ENCODE assay signal across 8 mouse cellular contexts in genomic region chr10:80398719-80399190, GRCm38 (mm10). TPM values are rescaled to one million over a fixed set of nuclear protein-coding genes. Genes with fewer than 3 reads are reported as not detected.
DNase-seq lines count a peak whose midpoint lies in the region; ATAC-seq lines count a peak whose summit lies in the region.

No protein-coding gene starts in this region.

- peak overlapping the region; percentile 72 for H3K4me3 ChIP-seq in intestine, embryonic 14.5 days (ENCODE audit: low read depth, low read length)

- peak overlapping the region; percentile 88 for H3K4me2 ChIP-seq in intestine, embryonic 14.5 days (ENCODE audit: low read length)

- peaks cover 21% of the 10 kb centered on the region for H3K4me1 ChIP-seq in intestine, embryonic 14.5 days (replicated peaks; ENCODE audit: control insufficient read depth, insufficient read depth, low read length)

- no peaks in the 10 kb centered on the region for H3K9me3 ChIP-seq in intestine, embryonic 14.5 days (ENCODE audit: control insufficient read depth, low read length)

- H3K36me3 ChIP-seq in intestine, embryonic 14.5 days (ENCODE audit: control insufficient read depth, insufficient read depth, low read length): peaks cover 52% of the 10 kb centered on the region

- DNase-seq in adipocyte (ENCODE audit: low spot score): peak; percentile 98
- peak; percentile 100 for DNase-seq in embryo, embryonic 10 days (ENCODE audit: low spot score)
- DNase-seq in gastrocnemius, postnatal 14 days: peak; percentile 98
- peak; percentile 94 for DNase-seq in intestine, embryonic 14.5 days (ENCODE audit: low spot score)
- DNase-seq in left cerebral cortex, postnatal 14 days (ENCODE audit: low spot score in 2 of 2): peak; percentile 98 to 99
- DNase-seq in mesoderm, embryonic 11.5 days (ENCODE audit: low read depth, low spot score): peak; percentile 100
- DNase-seq in right cerebral cortex, postnatal 36 days (ENCODE audit: low spot score in 2 of 2): peak; percentile 96 to 97
- DNase-seq in yolk sac, embryonic 10.5 days (ENCODE audit: low spot score): peak; percentile 98

- under 1% methylated on average over 57 of the region's 59 CpGs for WGBS in intestine, embryonic 14.5 days

- ATAC-seq in intestine, embryonic 14.5 days (replicated peaks; ENCODE audit: low FRiP score, low TSS enrichment, low read depth): peak; percentile 80

- peak overlapping the region; percentile 99 for H3K27ac ChIP-seq in intestine, embryonic 14.5 days (ENCODE audit: low read depth)

- no peaks in the 10 kb centered on the region for H3K27me3 ChIP-seq in intestine, embryonic 14.5 days (replicated peaks; ENCODE audit: control insufficient read depth, insufficient read depth, low read length)

- peak overlapping the region; percentile 96 for H3K9ac ChIP-seq in intestine, embryonic 14.5 days (ENCODE audit: low read length)

- intact Hi-C loops in gastrocnemius, postnatal 14 days (cut with DNase I; ENCODE audit: low total_unique reads): no loop called here
- intact Hi-C loops in left cerebral cortex, postnatal 14 days (cut with DNase I): no loop called here

RNA-seq across cellular contexts. Expression of gene Mbd3, which starts 0.6 kb away (rescaled TPM):
- 100 to 1,000 TPM in 1 of 2 experiments, 10 to 100 TPM in 1; 81.0 to 102 TPM for total RNA-seq in gastrocnemius, postnatal 14 days (2021)
- polyA plus RNA-seq in intestine, embryonic 14.5 days (2014; fragmentation: Nextera tagmentation; extraction: Ambion mirVana): 203 and 206 TPM in 2 replicates
- 100 to 1,000 TPM; 122 to 134 TPM for total RNA-seq in left cerebral cortex, postnatal 14 days (2021)

RNA-seq across cellular contexts. Expression of gene Uqcr11, which starts 7.9 kb away (rescaled TPM):
- 100 to 1,000 TPM; 793 to 884 TPM for total RNA-seq in gastrocnemius, postnatal 14 days (2021)
- 941 and 1,108 TPM in 2 replicates for polyA plus RNA-seq in intestine, embryonic 14.5 days (2014; fragmentation: Nextera tagmentation; extraction: Ambion mirVana)
- total RNA-seq in left cerebral cortex, postnatal 14 days (2021): 100 to 1,000 TPM; 587 to 604 TPM

RNA-seq across cellular contexts. Expression of gene Mex3d, which starts 11.3 kb away (rescaled TPM):
- total RNA-seq in gastrocnemius, postnatal 14 days (2021): 1 to 10 TPM; 5.2 to 6.0 TPM
- polyA plus RNA-seq in intestine, embryonic 14.5 days (2014; fragmentation: Nextera tagmentation; extraction: Ambion mirVana): 5.3 and 6.7 TPM in 2 replicates
- total RNA-seq in left cerebral cortex, postnatal 14 days (2021): 10 to 100 TPM; 19.9 to 24.1 TPM

RNA-seq across cellular contexts. Expression of gene Tcf3, which starts 34.7 kb away (rescaled TPM):
- 10 to 100 TPM; 18.1 to 24.6 TPM for total RNA-seq in gastrocnemius, postnatal 14 days (2021)
- 106 and 114 TPM in 2 replicates for polyA plus RNA-seq in intestine, embryonic 14.5 days (2014; fragmentation: Nextera tagmentation; extraction: Ambion mirVana)
- total RNA-seq in left cerebral cortex, postnatal 14 days (2021): 10 to 100 TPM; 26.6 to 29.1 TPM

RNA-seq across cellular contexts. Expression of gene Plk5, which starts 42.5 kb away (rescaled TPM):
- under 1 TPM; 0.12 to 0.13 TPM for total RNA-seq in gastrocnemius, postnatal 14 days (2021)
- polyA plus RNA-seq in intestine, embryonic 14.5 days (2014; fragmentation: Nextera tagmentation; extraction: Ambion mirVana): 0.22 and 0.32 TPM in 2 replicates
- total RNA-seq in left cerebral cortex, postnatal 14 days (2021): 10 to 100 TPM in 1 of 2 experiments, 1 to 10 TPM in 1; 7.6 to 10.6 TPM

Comparison
In these comparisons a context has a peak if more than half of its experiments do, and no peak if none do; other contexts are left out.
1. Peak in every context shown above with its lines: DNase-seq, ATAC-seq, H3K4me3 ChIP-seq and H3K27ac ChIP-seq.